Mouse (Mus musculus) embryo, embryonic 9.5 days (tissue): Measurements from ENCODE around the gene Rab13.

ENCODE experiments used
- DNase-seq: peaks from one replicate; pipeline ENCODE4 v3.0.0-alpha.2; 2017; ENCODE audit errors: extremely low spot score

Gene Rab13

DNA sequence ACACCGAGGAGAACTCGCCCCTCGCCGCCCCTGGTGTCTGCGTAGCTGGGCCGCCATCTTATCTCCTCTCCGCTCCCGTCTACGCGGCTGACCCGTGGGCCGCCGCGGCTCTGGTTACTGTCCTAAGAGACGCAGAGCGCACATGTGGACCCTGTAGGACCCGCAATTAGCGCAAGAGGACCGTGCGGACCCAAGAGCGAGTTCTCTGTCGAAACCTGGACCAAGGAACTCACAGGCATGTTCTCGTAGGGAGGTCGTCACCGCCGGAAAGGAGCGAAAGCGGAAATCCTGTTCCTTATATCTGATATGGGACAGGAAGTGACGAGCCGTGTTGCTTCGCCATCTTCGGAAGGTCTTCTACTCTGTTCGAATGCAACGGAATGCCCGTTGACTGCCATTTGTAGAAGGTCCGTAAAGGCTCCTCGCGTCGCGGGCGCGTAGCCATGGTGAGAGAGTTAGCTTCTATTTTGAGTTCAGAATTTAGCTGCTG, at the start of gene Rab13, which contains the start of gene Rps27:
Gene Rab13 (plus strand): TSS at position 319 of the 490 bp plus-strand sequence.
Gene Rps27 (minus strand): TSS at position 275 of the 490 bp plus-strand sequence.
- DNase-seq, result peak; percentile 92

- DNase-seq, result no peak
These were observed 33.9 kb upstream of the Rab13 start for GRCm38 (mm10) chr3:90179566-90179965.

DNA sequence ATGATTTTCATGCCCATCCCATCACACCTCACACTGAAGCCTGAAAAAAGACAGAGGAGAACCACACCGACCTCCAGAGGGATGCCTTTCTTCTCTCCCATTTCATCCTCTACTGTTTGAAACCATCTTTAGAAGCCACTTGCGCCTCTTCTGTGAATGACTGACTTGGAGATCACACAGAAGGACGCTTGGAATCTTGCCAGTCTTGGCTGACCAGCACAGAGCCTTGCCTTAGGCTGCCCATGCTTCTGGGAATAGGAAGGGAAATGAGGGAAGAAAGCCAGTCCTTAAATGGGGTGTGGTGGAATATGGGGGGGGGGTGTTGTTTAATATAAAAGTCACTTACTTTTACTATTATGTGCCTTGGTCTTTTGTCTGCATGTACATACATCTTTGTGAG, 29.9 kb upstream of the Rab13 start:
- DNase-seq, result no peak

- DNase-seq, result no peak
These were observed 22.5 kb upstream of the Rab13 start for GRCm38 (mm10) chr3:90190859-90191510.

- no peak for DNase-seq
These were observed 18.7 kb upstream of the Rab13 start for GRCm38 (mm10) chr3:90194759-90195158.

GRCm38 (mm10) chr3:90195644-90196043, 17.9 kb upstream of the Rab13 start:
- no peak for DNase-seq

GRCm38 (mm10) chr3:90197548-90197947, 15.9 kb upstream of the Rab13 start:
- DNase-seq, result no peak

GRCm38 (mm10) chr3:90202884-90203283, 10.6 kb upstream of the Rab13 start:
- DNase-seq, result no peak

DNA sequence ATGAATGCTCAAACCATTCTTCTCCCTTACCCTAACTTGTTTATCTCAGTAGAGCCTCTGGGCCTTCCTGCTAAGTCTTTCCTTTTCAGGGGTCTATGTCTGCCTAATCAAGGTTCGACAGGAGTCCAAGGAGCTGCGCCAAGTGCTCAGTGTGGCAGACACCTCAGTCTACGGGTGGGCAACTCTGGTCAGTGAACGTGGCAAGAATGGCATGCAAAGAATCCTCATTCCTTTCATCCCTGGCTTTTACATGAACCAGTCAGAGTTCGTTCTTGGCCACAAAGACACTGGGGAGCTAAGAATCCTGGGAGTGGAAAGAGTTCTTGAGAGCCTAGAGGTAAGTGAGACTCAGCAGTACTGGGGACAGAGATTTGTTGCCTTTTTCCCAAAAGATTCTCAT, 9.9 kb upstream of the Rab13 start:
- no peak for DNase-seq

- DNase-seq, result no peak
These were observed 8.9 kb upstream of the Rab13 start for GRCm38 (mm10) chr3:90204582-90204981.

GRCm38 (mm10) chr3:90208662-90209061, 4.8 kb upstream of the Rab13 start:
- DNase-seq, result no peak

- no peak for DNase-seq
These were observed 3.5 kb upstream of the Rab13 start for GRCm38 (mm10) chr3:90209908-90210566.

DNA sequence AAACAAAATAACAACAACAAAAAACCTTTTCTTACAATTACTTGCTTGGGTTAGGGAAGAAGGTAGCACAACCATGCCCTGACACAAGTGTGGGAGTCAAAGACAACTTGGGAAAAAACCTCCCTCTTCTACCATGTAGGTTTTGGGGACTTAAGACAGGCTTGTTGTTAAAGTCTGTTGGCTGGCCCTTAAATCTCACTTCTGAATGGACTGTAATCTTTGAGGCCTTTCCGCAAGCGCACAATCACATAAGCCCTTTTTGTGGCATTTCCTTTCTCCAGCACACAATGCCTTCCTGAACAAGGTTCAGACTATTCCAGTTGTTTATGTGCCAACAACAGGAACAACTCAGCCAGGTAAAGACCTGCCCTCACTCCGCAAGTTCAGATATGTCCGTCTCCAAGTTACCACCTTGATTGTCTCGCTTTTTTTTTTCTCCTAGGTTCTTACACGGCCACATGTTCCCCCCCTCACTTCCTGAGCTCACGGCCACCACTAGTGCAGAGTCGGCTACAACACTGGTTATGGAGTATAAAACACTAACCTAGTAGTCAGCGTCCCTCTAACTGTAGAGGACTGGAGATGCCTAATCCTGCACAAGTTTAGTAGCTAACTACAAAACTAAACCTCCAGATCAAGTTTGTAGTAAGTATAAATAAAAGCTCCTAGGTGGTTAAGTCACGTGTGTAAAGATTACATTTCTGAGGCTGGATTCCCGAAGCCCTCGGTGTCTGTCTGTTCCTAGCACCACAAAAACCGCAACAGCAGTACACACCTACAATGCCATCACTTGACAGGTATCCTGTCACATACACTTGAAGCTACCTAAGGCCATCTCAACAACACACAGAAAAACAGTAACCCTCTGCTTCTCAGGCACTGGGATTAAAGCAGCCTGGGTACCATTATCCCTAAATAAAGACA, 1.8 kb upstream of the Rab13 start:
- no peak for DNase-seq

- DNase-seq, result no peak
These were observed 772 bp upstream of the Rab13 start for GRCm38 (mm10) chr3:90212723-90213122.

GRCm38 (mm10) chr3:90213956-90214684, 625 bp downstream of the Rab13 start:
- DNase-seq, result no peak

- DNase-seq, result no peak
These were observed 2.4 kb downstream of the Rab13 start for GRCm38 (mm10) chr3:90215825-90216380.

GRCm38 (mm10) chr3:90220088-90220487, 6.6 kb downstream of the Rab13 start:
- DNase-seq, result peak; percentile 61

DNA sequence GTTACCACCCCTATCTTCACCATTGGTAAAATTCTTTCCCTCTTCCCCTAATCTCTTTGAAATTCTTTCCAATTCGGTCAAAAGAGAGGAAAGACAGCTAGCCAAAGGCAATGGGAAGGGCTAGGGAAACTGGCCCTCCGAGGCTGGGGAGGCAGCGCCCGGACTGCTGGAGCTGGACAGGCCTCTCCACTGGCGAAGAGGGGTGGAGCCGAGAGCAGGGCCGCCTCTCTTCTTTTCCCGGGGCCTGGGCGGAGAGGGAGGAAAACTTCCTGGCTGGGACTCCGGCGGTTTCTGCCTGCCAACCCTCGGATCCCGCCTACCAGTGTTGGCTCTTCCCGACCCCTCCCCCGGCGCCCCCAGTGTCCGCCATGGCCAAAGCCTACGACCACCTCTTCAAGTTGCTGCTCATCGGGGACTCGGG, 7.0 kb downstream of the Rab13 start:
- DNase-seq, result peak; percentile 82

- DNase-seq, result no peak
These were observed 7.6 kb downstream of the Rab13 start for GRCm38 (mm10) chr3:90221123-90221522.

GRCm38 (mm10) chr3:90222455-90222854, 9.0 kb downstream of the Rab13 start:
- no peak for DNase-seq

DNA sequence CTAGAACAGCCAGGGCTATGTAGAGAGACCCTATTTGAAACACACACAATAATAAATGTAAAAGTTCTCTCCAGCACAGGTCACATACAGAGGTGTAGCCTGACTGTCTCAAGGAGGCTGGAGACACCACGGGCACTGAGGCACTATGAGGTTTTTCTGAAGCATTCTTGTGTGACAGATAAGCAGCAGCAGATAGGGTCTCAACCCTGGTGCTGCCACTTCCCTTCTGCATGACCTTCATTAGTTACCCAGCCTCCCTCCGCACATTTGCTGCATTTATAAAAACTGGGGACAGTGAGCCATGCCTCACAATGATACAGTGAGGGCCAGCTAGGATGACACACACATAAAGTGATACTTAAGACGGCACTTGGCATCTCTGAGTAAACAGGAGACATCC, 9.4 kb downstream of the Rab13 start:
- DNase-seq, result no peak
